10 mouse cellular contexts compared by ENCODE assay signal in genomic region chr15:84800132-84800531, GRCm38 (mm10). TPM values are rescaled to one million over a fixed set of nuclear protein-coding genes. Genes with fewer than 3 reads are reported as not detected.
A peak's percentile ranks its signal among the peaks of the same experiment; 100 is the strongest.
DNase-seq lines count a peak whose midpoint lies in the region; ATAC-seq and TF ChIP-seq lines count a peak whose summit lies in the region.
"Had no signal": no experiment of that assay in that cellular context is flagged by ENCODE, and none has a peak within 500 bp of the region (broad histone marks: within the 10 kb centered on the region; RNA-seq: fewer than 3 reads in every experiment).

No protein-coding gene starts in this region.

- H3K9me3 ChIP-seq in forebrain, postnatal 0 days (ENCODE audit: low read length): no peaks in the 10 kb centered on the region
- peaks cover 9% of the 10 kb centered on the region; the same call in 1 of the 2 replicates for H3K9me3 ChIP-seq in forebrain, embryonic 12.5 days
- H3K9me3 ChIP-seq in neural tube, embryonic 14.5 days (ENCODE audit: control insufficient read depth, low read length): no peaks in the 10 kb centered on the region

- WGBS in forebrain, postnatal 0 days: 58% methylated on average over 5 of the region's 5 CpGs
- 74% methylated on average over 5 of the region's 5 CpGs for WGBS in forebrain, embryonic 12.5 days
- WGBS in lung, adult 2 months: 74% methylated on average over 5 of the region's 5 CpGs
- WGBS in neural tube, embryonic 14.5 days: 79% methylated on average over 5 of the region's 5 CpGs

- no peak overlapping the region for H3K4me2 ChIP-seq in forebrain, postnatal 0 days (ENCODE audit: low read depth)
- H3K4me2 ChIP-seq in forebrain, embryonic 12.5 days: no peak overlapping the region
- H3K4me2 ChIP-seq in neural tube, embryonic 14.5 days (ENCODE audit: low read depth, low read length): no peak overlapping the region

- peak; percentile 83 for TF ChIP-seq CTCF in forebrain, postnatal 0 days (IDR thresholded peaks at IDR 0.05; ENCODE audit: low read depth)
- TF ChIP-seq CTCF in lung, adult 2 months (IDR thresholded peaks at IDR 0.05; ENCODE audit: insufficient read depth, low read length): peak; percentile 49; the same call in 1 of the 2 replicates

- ATAC-seq in forebrain, postnatal 0 days: peak; percentile 82
- no peak for ATAC-seq in forebrain, embryonic 12.5 days (ENCODE audit: low FRiP score)
- ATAC-seq in neural tube, embryonic 14.5 days (ENCODE audit: low read depth): peak; percentile 44; the same call in 1 of the 2 replicates
- ATAC-seq in granulocyte monocyte progenitor cell, adult 5-6 weeks (replicated peaks; ENCODE audit: poor library complexity, severe bottlenecking): no peak

- no peak overlapping the region for H3K9ac ChIP-seq in forebrain, postnatal 0 days
- no peak overlapping the region for H3K9ac ChIP-seq in forebrain, embryonic 12.5 days
- H3K9ac ChIP-seq in neural tube, embryonic 14.5 days (replicated peaks; ENCODE audit: low read depth, low read length): no peak overlapping the region

- no peaks in the 10 kb centered on the region for H3K4me1 ChIP-seq in forebrain, postnatal 0 days (ENCODE audit: insufficient read depth)
- no peaks in the 10 kb centered on the region for H3K4me1 ChIP-seq in forebrain, embryonic 12.5 days
- H3K4me1 ChIP-seq in lung, adult 2 months (ENCODE audit: control insufficient read depth, insufficient read depth, low read length): no peaks in the 10 kb centered on the region
- H3K4me1 ChIP-seq in neural tube, embryonic 14.5 days (ENCODE audit: control insufficient read depth, insufficient read depth, low read length): no peaks in the 10 kb centered on the region

- H3K4me3 ChIP-seq in forebrain, postnatal 0 days (ENCODE audit: low read depth, low read length): no peak overlapping the region
- H3K4me3 ChIP-seq in forebrain, embryonic 12.5 days (replicated peaks): no peak overlapping the region
- H3K4me3 ChIP-seq in lung, adult 2 months (replicated peaks; ENCODE audit: extremely low read depth, low read depth, low read length): no peak overlapping the region
- no peak overlapping the region for H3K4me3 ChIP-seq in neural tube, embryonic 14.5 days (ENCODE audit: low read depth, low read length)
- H3K4me3 ChIP-seq: myocyte had no signal

- no peak for TF ChIP-seq POLR2A in lung, adult 2 months (IDR thresholded peaks at IDR 0.05; ENCODE audit: borderline replicate concordance, extremely low read depth, low read depth, low read length)

- H3K27ac ChIP-seq in forebrain, postnatal 0 days (ENCODE audit: low read depth, low read length): no peak overlapping the region
- H3K27ac ChIP-seq in forebrain, embryonic 12.5 days: no peak overlapping the region
- H3K27ac ChIP-seq in neural tube, embryonic 14.5 days (ENCODE audit: low read depth, low read length): no peak overlapping the region

- DNase-seq in forebrain, postnatal 0 days: peak; percentile 60
- no peak for DNase-seq in lung, adult 2 months
- no peak for DNase-seq in lung, adult 18-20 months
- peak; percentile 18 to 20 for DNase-seq in adrenal gland, postnatal 36 days
- DNase-seq in layer of hippocampus, adult 8-10 months (ENCODE audit: low spot score in 2 of 2): no peak

- H3K27me3 ChIP-seq in forebrain, postnatal 0 days (ENCODE audit: insufficient read depth, low read length): no peaks in the 10 kb centered on the region
- H3K27me3 ChIP-seq in forebrain, embryonic 12.5 days: no peaks in the 10 kb centered on the region
- H3K27me3 ChIP-seq in neural tube, embryonic 14.5 days (ENCODE audit: control insufficient read depth, insufficient read depth, low read length): no peaks in the 10 kb centered on the region

- H3K36me3 ChIP-seq in forebrain, postnatal 0 days (ENCODE audit: insufficient read depth): peaks cover 33% of the 10 kb centered on the region
- H3K36me3 ChIP-seq in forebrain, embryonic 12.5 days (replicated peaks): peaks cover 96% of the 10 kb centered on the region
- H3K36me3 ChIP-seq in neural tube, embryonic 14.5 days (ENCODE audit: control insufficient read depth, insufficient read depth, low read length): peaks cover 30% of the 10 kb centered on the region
- H3K36me3 ChIP-seq: G1E had no signal

RNA-seq across cellular contexts. Expression of gene Phf21b, which starts 55.7 kb away (rescaled TPM):
- total RNA-seq in forebrain, postnatal 0 days (2014; rRNA removed): 13.5 and 20.0 TPM in 2 replicates
- polyA plus RNA-seq in forebrain, postnatal 0 days (2015; fragmentation: Nextera tagmentation; extraction: Ambion mirVana): 2.5 and 2.7 TPM in 2 replicates
- 17.6 and 24.4 TPM in 2 replicates for polyA plus RNA-seq in forebrain, embryonic 12.5 days (2016; fragmentation: Nextera tagmentation; extraction: Ambion mirVana)
- polyA plus RNA-seq in lung, adult 2 months (2012; rRNA removed): 2.2 and 2.6 TPM in 2 replicates
- total RNA-seq in adrenal gland, postnatal 36 days (2021): 1 to 10 TPM; 1.1 to 2.0 TPM
- polyA plus RNA-seq in neural tube, embryonic 14.5 days (2014; fragmentation: Nextera tagmentation; extraction: Ambion mirVana): 9.2 and 12.5 TPM in 2 replicates
- total RNA-seq in granulocyte monocyte progenitor cell, adult 5-6 weeks (2014; fragmentation: Nextera tagmentation): 0.06 and 2.5 TPM in 2 replicates
- not detected in 2 replicates for total RNA-seq in granulocyte monocyte progenitor cell, adult 5-6 weeks (2017)
- 10 to 100 TPM in 2 of 4 experiments, 1 to 10 TPM in 2; 6.6 to 12.2 (median 9.3) TPM for total RNA-seq in layer of hippocampus, adult 8-10 months (2022)
- polyA plus RNA-seq: G1E had no signal

Comparison
In these comparisons a context has a peak if more than half of its experiments do, and no peak if none do; other contexts are left out.
1. ATAC-seq: peak in forebrain, postnatal 0 days (single experiment) and neural tube, embryonic 14.5 days (single experiment); none in forebrain, embryonic 12.5 days (single experiment) and granulocyte monocyte progenitor cell, adult 5-6 weeks (single experiment).
2. DNase-seq: peak in forebrain, postnatal 0 days (single experiment) and adrenal gland, postnatal 36 days (2 of 2); none in lung, adult 2 months (single experiment), lung, adult 18-20 months (0 of 2) and layer of hippocampus, adult 8-10 months (0 of 2).